Mouse (Mus musculus): Measurements from ENCODE around the gene Slc26a10. TPM values are rescaled to one million over a fixed set of nuclear protein-coding genes. Genes with fewer than 3 reads are reported as not detected.
"Not testable (repeated sequence)": the region's sequence is repeated elsewhere in the genome, so short reads cannot be mapped to it uniquely, and the experiment has no call there.

Gene Slc26a10
- polyA plus RNA-seq, 1 experiment from 2014 or later = 2.1 TPM

DNA sequence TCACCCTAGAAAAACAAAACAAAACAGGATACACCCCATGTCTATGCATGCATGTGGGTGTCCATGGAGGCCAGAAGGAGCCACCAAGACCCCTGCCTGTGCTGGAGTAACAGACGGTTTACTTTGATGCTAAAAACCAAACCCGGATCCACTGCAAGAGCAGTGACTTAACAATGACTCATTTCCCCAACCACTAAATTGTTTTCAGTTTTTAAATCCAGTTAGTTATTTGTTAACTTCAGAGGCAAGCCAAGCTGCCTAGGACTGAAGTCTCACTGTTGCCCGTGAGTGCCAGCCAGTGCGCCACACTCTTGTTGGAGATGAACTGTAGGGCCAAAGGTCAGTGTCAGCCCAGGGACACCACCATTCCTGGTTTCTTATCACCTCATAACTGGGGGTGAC lies 30.0 kb downstream of the Slc26a10 start:
- 86% methylated on average over 4 of the region's 4 CpGs for WGBS
- no peak for DNase-seq (ENCODE audit: low spot score)
- Histone ChIP-seq H3K4me1 (no peaks in the 10 kb centered on the region), H3K9me3 (no peaks in the 10 kb centered on the region), H3K36me3 (replicated peaks) (no peaks in the 10 kb centered on the region), H3K4me3 (no peak overlapping the region), H3K27ac (replicated peaks) (no peak overlapping the region), H3K27me3 (replicated peaks; ENCODE audit: low read depth, poor library complexity, severe bottlenecking) (no peaks in the 10 kb centered on the region)

DNA sequence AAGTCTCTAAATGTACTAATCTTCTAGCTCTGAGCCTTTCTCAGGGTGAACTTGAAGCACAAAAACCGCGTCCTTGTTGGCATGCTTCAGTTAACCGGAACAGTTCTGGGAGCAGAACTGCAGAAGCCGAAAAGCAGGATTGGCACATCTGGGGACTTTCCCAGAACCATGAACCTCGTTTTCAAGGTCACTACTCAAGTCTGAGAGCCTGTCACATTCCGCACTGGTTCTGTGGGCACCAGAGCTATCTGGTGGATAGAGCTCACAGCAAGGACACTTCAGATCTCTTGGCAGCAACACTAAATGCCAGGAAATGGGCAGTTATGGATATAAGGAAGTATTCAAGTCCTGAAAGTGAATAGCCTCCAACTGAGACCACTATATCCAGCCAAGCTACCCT lies 33.3 kb downstream of the Slc26a10 start:
- Histone ChIP-seq H3K36me3 (replicated peaks) (no peaks in the 10 kb centered on the region), H3K27ac (replicated peaks) (no peak overlapping the region), H3K9me3 (no peaks in the 10 kb centered on the region), H3K27me3 (replicated peaks; ENCODE audit: low read depth, poor library complexity, severe bottlenecking) (no peaks in the 10 kb centered on the region), H3K4me3 (no peak overlapping the region), H3K4me1 (no peaks in the 10 kb centered on the region)
- no peak for DNase-seq (ENCODE audit: low spot score)
- 84% methylated on average over 6 of the region's 6 CpGs for WGBS

DNA sequence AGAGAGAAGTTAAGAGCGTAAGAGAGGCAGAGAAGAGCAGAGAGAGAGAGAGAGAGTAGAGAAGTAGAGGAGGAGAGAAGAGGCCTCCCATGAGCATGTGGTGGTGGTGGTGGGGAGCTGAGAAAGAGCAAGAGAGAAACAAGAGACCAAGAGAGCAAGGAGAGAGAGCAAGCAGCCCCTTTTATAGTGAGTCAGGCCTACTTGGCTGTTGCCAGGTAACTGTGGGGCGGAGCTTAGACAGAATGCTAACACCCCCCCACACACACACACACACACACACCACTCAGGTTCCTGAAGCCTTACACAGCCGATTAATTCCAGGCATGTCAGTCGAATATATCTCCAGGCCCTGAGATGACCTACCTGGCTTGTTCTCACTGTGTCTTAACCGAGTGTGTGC lies 35.1 kb downstream of the Slc26a10 start:
- H3K27ac ChIP-seq (replicated peaks) = no peak overlapping the region
- no peak overlapping the region for H3K4me3 ChIP-seq
- H3K27me3 ChIP-seq (replicated peaks; ENCODE audit: low read depth, poor library complexity, severe bottlenecking) = no peaks in the 10 kb centered on the region
- H3K36me3 ChIP-seq (replicated peaks) = no peaks in the 10 kb centered on the region
- H3K4me1 ChIP-seq = no peaks in the 10 kb centered on the region
- H3K9me3 ChIP-seq = no peaks in the 10 kb centered on the region
- WGBS = 86% methylated on average over 5 of the region's 5 CpGs
- DNase-seq (ENCODE audit: low spot score) = no peak

GRCm38 (mm10) chr10:127144536-127144935 lies 35.9 kb downstream of the Slc26a10 start:
- H3K4me3 ChIP-seq = no peak overlapping the region
- no peaks in the 10 kb centered on the region for H3K4me1 ChIP-seq
- WGBS = 93% methylated on average over 7 of the region's 7 CpGs
- H3K9me3 ChIP-seq = no peaks in the 10 kb centered on the region
- H3K27me3 ChIP-seq (replicated peaks; ENCODE audit: low read depth, poor library complexity, severe bottlenecking) = no peaks in the 10 kb centered on the region
- DNase-seq (ENCODE audit: low spot score) = no peak
- H3K27ac ChIP-seq (replicated peaks) = no peak overlapping the region
- H3K36me3 ChIP-seq (replicated peaks) = no peaks in the 10 kb centered on the region

GRCm38 (mm10) chr10:127143228-127143627 lies 37.2 kb downstream of the Slc26a10 start:
- H3K27me3 ChIP-seq (replicated peaks; ENCODE audit: low read depth, poor library complexity, severe bottlenecking) = no peaks in the 10 kb centered on the region
- no peaks in the 10 kb centered on the region for H3K9me3 ChIP-seq
- DNase-seq (ENCODE audit: low spot score) = no peak
- WGBS = 84% methylated on average over 8 of the region's 8 CpGs
- H3K4me1 ChIP-seq = no peaks in the 10 kb centered on the region
- H3K36me3 ChIP-seq (replicated peaks) = no peaks in the 10 kb centered on the region
- no peak overlapping the region for H3K4me3 ChIP-seq
- no peak overlapping the region for H3K27ac ChIP-seq (replicated peaks)

GRCm38 (mm10) chr10:127141500-127141899 lies 38.9 kb downstream of the Slc26a10 start:
- no peaks in the 10 kb centered on the region for H3K9me3 ChIP-seq
- no peak overlapping the region for H3K27ac ChIP-seq (replicated peaks)
- DNase-seq (ENCODE audit: low spot score) = no peak
- H3K4me3 ChIP-seq = no peak overlapping the region
- 81% methylated on average over 8 of the region's 8 CpGs for WGBS
- no peaks in the 10 kb centered on the region for H3K36me3 ChIP-seq (replicated peaks)
- H3K27me3 ChIP-seq (replicated peaks; ENCODE audit: low read depth, poor library complexity, severe bottlenecking) = no peaks in the 10 kb centered on the region
- no peaks in the 10 kb centered on the region for H3K4me1 ChIP-seq

DNA sequence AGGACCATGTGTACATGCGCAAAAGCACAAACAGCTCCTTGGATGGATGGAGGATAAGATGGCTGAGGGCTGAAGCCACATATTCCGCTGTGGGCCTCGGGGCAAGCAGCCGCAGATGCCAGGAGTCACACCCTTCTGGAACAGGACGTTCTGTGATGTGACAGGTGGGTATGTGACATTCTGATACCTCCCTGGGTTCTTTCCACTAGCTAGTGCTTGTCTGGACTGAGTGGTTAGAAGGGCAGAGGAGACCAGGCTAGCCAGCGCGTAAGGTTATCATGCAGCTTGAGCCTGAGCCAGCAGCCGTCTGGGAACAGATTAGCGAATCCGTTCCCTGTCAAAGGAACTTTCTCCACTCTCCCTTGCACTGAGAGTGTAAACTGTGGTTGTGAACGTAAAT lies 39.5 kb downstream of the Slc26a10 start:
- H3K27me3 ChIP-seq (replicated peaks; ENCODE audit: low read depth, poor library complexity, severe bottlenecking) = no peaks in the 10 kb centered on the region
- DNase-seq (ENCODE audit: low spot score) = no peak
- H3K4me3 ChIP-seq = no peak overlapping the region
- no peaks in the 10 kb centered on the region for H3K4me1 ChIP-seq
- no peak overlapping the region for H3K27ac ChIP-seq (replicated peaks)
- no peaks in the 10 kb centered on the region for H3K36me3 ChIP-seq (replicated peaks)
- 87% methylated on average over 11 of the region's 11 CpGs for WGBS
- H3K9me3 ChIP-seq = no peaks in the 10 kb centered on the region

DNA sequence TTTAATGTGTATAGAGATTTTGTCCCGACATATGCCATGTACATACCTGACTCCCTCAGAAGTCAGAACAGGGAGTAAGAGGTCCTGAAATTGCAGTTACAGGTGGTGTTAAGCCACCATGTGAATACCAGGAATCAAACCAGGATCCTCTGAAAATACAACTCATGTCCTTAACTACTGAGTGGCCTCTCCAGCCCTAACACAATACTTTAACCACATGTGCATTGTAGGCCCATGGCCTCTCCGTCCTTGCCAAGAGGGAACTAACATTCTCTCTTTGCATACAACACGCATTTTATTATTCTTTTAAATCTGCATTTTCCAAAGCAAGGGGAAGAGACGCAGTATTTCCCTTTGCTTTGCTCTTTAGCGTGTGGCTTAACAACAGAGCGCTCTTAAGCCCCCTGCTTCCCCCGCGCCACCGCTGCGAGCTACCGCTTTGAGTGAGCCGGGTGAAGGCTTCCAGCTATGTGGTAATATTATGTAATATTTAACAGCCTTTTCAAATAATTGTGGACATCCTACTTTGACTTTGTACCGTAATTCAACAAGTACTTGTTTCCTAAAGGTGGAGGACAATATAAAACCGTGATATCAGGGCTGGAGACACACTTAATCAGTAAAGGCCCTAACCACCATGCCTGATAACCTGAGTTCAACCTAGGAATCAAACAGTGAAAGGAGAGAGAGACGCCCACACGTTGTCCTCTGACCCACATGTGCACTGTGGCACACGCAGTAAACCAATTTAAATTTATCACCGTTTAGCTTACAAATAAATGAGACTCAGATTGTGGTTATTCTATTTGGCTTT lies 41.9 kb downstream of the Slc26a10 start:
- Histone ChIP-seq H3K36me3 (replicated peaks) (no peaks in the 10 kb centered on the region), H3K4me3 (no peak overlapping the region), H3K4me1 (0 out of 2 replicates have a peak, but pooled peaks cover 5% of the 10 kb centered on the region), H3K9me3 (no peaks in the 10 kb centered on the region), H3K27ac (replicated peaks) (no peak overlapping the region), H3K27me3 (replicated peaks; ENCODE audit: low read depth, poor library complexity, severe bottlenecking) (no peaks in the 10 kb centered on the region)
- no peak for DNase-seq (ENCODE audit: low spot score)
- 92% methylated on average over 18 of the region's 18 CpGs for WGBS

DNA sequence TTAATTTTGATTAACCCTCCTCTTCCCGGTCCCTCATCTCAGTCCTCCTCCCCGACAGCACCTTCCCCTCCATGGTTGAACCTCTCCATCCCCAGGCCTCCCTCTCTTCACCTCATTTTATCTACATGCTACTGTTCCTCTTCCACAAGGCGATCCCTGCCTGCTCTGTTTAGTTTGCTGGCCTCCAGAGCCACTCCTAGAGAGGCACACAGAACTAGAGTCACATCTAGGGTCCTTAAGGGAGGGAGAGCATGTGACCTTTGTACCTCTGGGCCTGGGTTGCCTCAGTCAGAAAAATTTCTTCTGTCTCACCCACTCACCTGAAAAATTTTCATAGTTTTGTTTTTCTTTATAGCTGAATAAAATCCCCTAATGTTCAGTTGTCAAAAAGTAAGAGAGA lies 42.5 kb downstream of the Slc26a10 start:
- Histone ChIP-seq H3K36me3 (replicated peaks) (no peaks in the 10 kb centered on the region), H3K4me3 (no peak overlapping the region), H3K4me1 (0 out of 2 replicates have a peak, but pooled peaks cover 5% of the 10 kb centered on the region), H3K27me3 (replicated peaks; ENCODE audit: low read depth, poor library complexity, severe bottlenecking) (no peaks in the 10 kb centered on the region), H3K27ac (replicated peaks) (no peak overlapping the region), H3K9me3 (no peaks in the 10 kb centered on the region)
- 87% methylated on average over 3 of the region's 3 CpGs for WGBS
- no peak for DNase-seq (ENCODE audit: low spot score)

- no peaks in the 10 kb centered on the region for H3K9me3 ChIP-seq
- 94% methylated on average over 4 of the region's 4 CpGs for WGBS
- H3K4me3 ChIP-seq = no peak overlapping the region
- H3K4me1 ChIP-seq = 0 out of 2 replicates have a peak, but pooled peaks cover 5% of the 10 kb centered on the region
- DNase-seq (ENCODE audit: low spot score) = no peak
- H3K27ac ChIP-seq (replicated peaks) = no peak overlapping the region
- H3K36me3 ChIP-seq (replicated peaks) = no peaks in the 10 kb centered on the region
- H3K27me3 ChIP-seq (replicated peaks; ENCODE audit: low read depth, poor library complexity, severe bottlenecking) = no peaks in the 10 kb centered on the region
Measured at GRCm38 (mm10) chr10:127136510-127136909, 43.9 kb downstream of the Slc26a10 start.

- H3K9me3 ChIP-seq = no peaks in the 10 kb centered on the region
- H3K27ac ChIP-seq (replicated peaks) = no peak overlapping the region
- 58% methylated on average over 8 of the region's 8 CpGs for WGBS
- DNase-seq (ENCODE audit: low spot score) = no peak
- H3K27me3 ChIP-seq (replicated peaks; ENCODE audit: low read depth, poor library complexity, severe bottlenecking) = no peaks in the 10 kb centered on the region
- H3K4me3 ChIP-seq = no peak overlapping the region
- no peaks in the 10 kb centered on the region for H3K36me3 ChIP-seq (replicated peaks)
- H3K4me1 ChIP-seq = 0 out of 2 replicates have a peak, but pooled peaks cover 5% of the 10 kb centered on the region
Measured at GRCm38 (mm10) chr10:127135118-127135836, 45.2 kb downstream of the Slc26a10 start.

DNA sequence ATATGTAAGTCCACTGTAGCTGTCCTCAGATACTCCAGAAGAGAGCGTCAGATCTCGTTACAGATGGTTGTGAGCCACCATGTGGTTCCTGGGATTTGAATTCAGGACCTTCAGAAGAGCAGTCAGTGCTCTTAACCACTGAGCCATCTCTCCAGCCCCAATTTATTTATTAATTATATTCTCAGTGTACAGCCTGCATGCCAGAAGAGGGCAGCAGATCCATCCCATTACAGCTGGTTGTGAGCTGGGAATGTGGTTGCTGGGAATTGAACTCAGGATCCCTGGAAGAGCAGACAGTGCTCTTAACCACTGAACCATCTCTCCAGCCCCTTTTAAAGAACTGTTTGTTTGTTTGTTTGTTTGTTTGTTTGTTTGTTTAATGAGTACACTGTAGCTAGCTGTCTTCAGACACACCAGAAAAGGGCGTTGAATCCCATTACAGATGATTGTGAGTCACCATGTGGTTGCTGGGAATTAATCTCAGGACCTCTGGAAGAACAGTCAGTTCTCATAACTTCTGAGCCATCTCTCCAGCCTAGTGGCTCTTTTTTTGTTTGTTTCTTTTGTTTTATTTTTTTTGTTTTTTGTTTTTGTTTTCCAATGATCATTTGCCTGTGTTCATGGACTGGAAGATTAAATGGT lies 45.9 kb downstream of the Slc26a10 start:
- WGBS = 87% methylated on average over 3 of the region's 3 CpGs
- not testable (repeated sequence) for H3K27ac ChIP-seq (replicated peaks); DNase-seq (ENCODE audit: low spot score); H3K4me1 ChIP-seq; H3K4me3 ChIP-seq; H3K9me3 ChIP-seq; H3K27me3 ChIP-seq (replicated peaks; ENCODE audit: low read depth, poor library complexity, severe bottlenecking); H3K36me3 ChIP-seq (replicated peaks)

Data from embryonic facial prominence, embryonic 10.5 days (tissue).